Mouse (Mus musculus): ENCODE results near the gene Pars2. TPM values are rescaled to one million over a fixed set of nuclear protein-coding genes. Genes with fewer than 3 reads are reported as not detected.

The Pars2 gene
- polyA plus RNA-seq, 1 experiment from 2014 or later: 12.6 TPM

DNA sequence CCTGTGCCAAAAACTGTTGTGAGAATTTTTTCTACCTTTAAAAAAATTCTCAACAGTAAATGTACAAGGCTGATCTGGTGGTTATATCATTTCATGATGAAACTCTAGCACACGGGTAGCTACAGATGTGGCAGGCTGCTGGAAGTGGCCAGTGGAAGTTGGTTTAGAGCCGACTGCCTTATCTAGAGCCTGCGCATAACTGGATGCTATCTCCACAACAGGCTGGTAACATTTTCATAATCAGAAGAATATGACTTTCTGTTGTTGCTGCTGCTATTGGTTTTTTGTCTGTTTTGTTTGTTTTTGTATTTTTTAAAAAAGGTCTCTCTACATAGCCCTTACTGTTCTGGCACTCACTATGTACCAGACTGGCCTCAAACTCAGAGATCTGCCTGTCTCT is 1.7 kb downstream of the Pars2 start:
- H3K9me3 ChIP-seq (ENCODE audit: control insufficient read depth, low read length): no peaks in the 10 kb centered on the region
- WGBS: 95% methylated on average over 3 of the region's 3 CpGs

DNA sequence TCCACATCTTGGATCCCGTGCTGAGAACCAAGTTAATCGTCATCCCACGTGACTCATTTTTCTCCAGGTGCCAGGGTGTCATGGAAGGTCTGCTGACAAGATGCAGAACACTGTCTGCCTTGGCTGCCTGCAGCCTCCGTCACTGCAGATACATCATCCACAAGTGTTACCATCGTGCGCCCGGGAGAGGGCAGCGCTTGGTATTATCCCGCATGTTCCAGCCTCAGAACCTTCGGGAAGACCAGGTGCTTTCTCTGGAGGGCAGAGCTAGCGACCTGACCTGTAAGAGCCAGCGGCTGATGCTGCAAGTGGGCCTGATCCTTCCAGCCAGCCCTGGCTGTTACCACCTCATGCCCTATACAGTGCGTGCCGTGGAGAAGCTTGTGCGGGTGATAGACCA is 2.2 kb downstream of the Pars2 start:
- WGBS: 93% methylated on average over 15 of the region's 15 CpGs
- ATAC-seq: no peak
- H3K4me3 ChIP-seq (replicated peaks; ENCODE audit: low read length): no peak overlapping the region
- no peak overlapping the region for H3K27ac ChIP-seq (ENCODE audit: low read length)
- peaks cover 5% of the 10 kb centered on the region; the same call in 1 of the 2 replicates for H3K27me3 ChIP-seq (replicated peaks; ENCODE audit: control insufficient read depth, insufficient read depth, low read length)
- H3K9me3 ChIP-seq (ENCODE audit: control insufficient read depth, low read length): no peaks in the 10 kb centered on the region
- no peak overlapping the region for H3K9ac ChIP-seq (replicated peaks; ENCODE audit: low read depth, low read length)
- H3K4me2 ChIP-seq (ENCODE audit: low read length): no peak overlapping the region
- no peaks in the 10 kb centered on the region for H3K36me3 ChIP-seq (ENCODE audit: control insufficient read depth, insufficient read depth)
- H3K4me1 ChIP-seq (replicated peaks; ENCODE audit: control insufficient read depth, insufficient read depth, low read length): peaks cover 7% of the 10 kb centered on the region

More for the DNA sequence above, 1.7 kb downstream of the Pars2 start:
- Histone ChIP-seq H3K4me2 (ENCODE audit: low read length) (no peak overlapping the region), H3K4me1 (replicated peaks; ENCODE audit: control insufficient read depth, insufficient read depth, low read length) (peaks cover 7% of the 10 kb centered on the region), H3K36me3 (ENCODE audit: control insufficient read depth, insufficient read depth) (no peaks in the 10 kb centered on the region), H3K27ac (ENCODE audit: low read length) (no peak overlapping the region), H3K4me3 (replicated peaks; ENCODE audit: low read length) (no peak overlapping the region), H3K9ac (replicated peaks; ENCODE audit: low read depth, low read length) (no peak overlapping the region), H3K27me3 (replicated peaks; ENCODE audit: control insufficient read depth, insufficient read depth, low read length) (peaks cover 5% of the 10 kb centered on the region; the same call in 1 of the 2 replicates)
- ATAC-seq: no peak

DNA sequence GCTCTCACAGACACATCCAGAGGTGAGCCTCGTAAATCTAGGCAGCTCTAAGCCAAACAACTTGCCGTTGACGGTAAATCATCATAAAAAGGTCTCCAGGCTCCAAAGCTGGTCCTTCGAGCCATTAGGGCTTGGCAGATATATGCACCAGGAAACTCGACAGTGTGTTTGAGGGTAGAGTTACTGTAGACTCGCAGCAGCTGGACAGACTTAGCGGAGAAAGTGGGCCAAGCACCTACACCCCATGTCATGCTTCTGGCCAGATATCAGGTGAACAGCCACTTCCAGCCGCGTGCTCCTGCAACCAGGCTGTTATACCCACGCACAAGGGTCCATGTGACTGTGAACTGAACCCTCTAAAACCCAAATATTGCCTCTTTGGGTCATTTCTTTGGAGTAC is 4.8 kb downstream of the Pars2 start:
- Histone ChIP-seq H3K9me3 (ENCODE audit: control insufficient read depth, low read length) (no peaks in the 10 kb centered on the region), H3K9ac (replicated peaks; ENCODE audit: low read depth, low read length) (no peak overlapping the region), H3K4me3 (replicated peaks; ENCODE audit: low read length) (no peak overlapping the region), H3K4me1 (replicated peaks; ENCODE audit: control insufficient read depth, insufficient read depth, low read length) (peaks cover 7% of the 10 kb centered on the region), H3K27me3 (replicated peaks; ENCODE audit: control insufficient read depth, insufficient read depth, low read length) (no peaks in the 10 kb centered on the region), H3K4me2 (ENCODE audit: low read length) (no peak overlapping the region), H3K27ac (ENCODE audit: low read length) (no peak overlapping the region), H3K36me3 (ENCODE audit: control insufficient read depth, insufficient read depth) (no peaks in the 10 kb centered on the region)
- ATAC-seq: no peak
- 93% methylated on average over 10 of the region's 10 CpGs for WGBS

DNA sequence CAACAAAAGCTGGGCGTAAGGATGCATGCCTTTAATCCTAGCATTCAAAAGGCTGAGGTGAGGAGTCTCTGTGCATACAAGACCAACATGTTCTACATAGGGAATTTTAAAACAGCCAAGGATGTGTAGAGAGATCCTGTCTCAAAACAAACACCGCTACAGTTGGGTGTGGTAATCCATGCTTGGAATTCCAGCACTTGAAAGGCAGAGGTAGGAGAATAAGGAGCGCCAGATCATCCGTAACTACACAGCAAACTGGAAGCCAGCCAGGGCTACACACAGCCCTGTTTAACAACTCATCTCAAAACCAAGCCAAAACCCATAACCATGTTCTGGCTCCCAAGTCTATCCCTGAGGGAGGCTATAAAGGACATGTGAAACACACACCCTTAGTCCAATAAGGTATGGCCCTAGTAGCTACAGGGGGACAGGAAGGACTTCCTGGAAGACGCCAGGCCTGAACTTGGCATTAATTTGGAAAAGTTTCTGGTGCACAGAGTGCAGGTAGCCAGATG is 13.1 kb downstream of the Pars2 start:
- no peak for ATAC-seq
- Histone ChIP-seq H3K27ac (ENCODE audit: low read length) (no peak overlapping the region), H3K27me3 (replicated peaks; ENCODE audit: control insufficient read depth, insufficient read depth, low read length) (no peaks in the 10 kb centered on the region), H3K9me3 (ENCODE audit: control insufficient read depth, low read length) (no peaks in the 10 kb centered on the region), H3K36me3 (ENCODE audit: control insufficient read depth, insufficient read depth) (peaks cover 16% of the 10 kb centered on the region), H3K4me1 (replicated peaks; ENCODE audit: control insufficient read depth, insufficient read depth, low read length) (no peaks in the 10 kb centered on the region), H3K4me2 (ENCODE audit: low read length) (no peak overlapping the region), H3K9ac (replicated peaks; ENCODE audit: low read depth, low read length) (no peak overlapping the region), H3K4me3 (replicated peaks; ENCODE audit: low read length) (no peak overlapping the region)
- WGBS: 91% methylated on average over 5 of the region's 5 CpGs

DNA sequence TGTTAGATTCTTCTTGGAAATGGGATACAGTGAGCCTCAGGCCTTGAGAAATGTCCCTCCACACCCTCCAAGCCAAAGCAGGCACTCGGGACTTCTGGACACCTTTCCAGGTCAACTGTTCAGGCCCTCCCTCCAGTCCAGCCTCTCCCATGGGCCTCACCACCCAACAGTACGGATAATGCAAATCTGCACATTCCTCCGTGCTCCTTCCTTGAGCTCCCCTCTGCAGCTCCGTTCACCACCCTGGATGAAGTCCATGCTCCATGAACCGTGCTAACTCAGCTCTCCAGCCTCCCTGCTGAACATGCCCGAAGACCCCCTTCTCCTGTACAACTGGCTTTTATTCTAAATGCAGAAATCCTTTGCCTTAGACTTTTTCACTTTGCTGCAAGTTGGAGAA is 13.8 kb downstream of the Pars2 start:
- no peaks in the 10 kb centered on the region for H3K4me1 ChIP-seq (replicated peaks; ENCODE audit: control insufficient read depth, insufficient read depth, low read length)
- H3K4me2 ChIP-seq (ENCODE audit: low read length): no peak overlapping the region
- 91% methylated on average over 6 of the region's 6 CpGs for WGBS
- ATAC-seq: no peak
- no peak overlapping the region for H3K9ac ChIP-seq (replicated peaks; ENCODE audit: low read depth, low read length)
- no peak overlapping the region for H3K27ac ChIP-seq (ENCODE audit: low read length)
- no peak overlapping the region for H3K4me3 ChIP-seq (replicated peaks; ENCODE audit: low read length)
- H3K9me3 ChIP-seq (ENCODE audit: control insufficient read depth, low read length): no peaks in the 10 kb centered on the region
- H3K36me3 ChIP-seq (ENCODE audit: control insufficient read depth, insufficient read depth): peaks cover 19% of the 10 kb centered on the region
- H3K27me3 ChIP-seq (replicated peaks; ENCODE audit: control insufficient read depth, insufficient read depth, low read length): no peaks in the 10 kb centered on the region

DNA sequence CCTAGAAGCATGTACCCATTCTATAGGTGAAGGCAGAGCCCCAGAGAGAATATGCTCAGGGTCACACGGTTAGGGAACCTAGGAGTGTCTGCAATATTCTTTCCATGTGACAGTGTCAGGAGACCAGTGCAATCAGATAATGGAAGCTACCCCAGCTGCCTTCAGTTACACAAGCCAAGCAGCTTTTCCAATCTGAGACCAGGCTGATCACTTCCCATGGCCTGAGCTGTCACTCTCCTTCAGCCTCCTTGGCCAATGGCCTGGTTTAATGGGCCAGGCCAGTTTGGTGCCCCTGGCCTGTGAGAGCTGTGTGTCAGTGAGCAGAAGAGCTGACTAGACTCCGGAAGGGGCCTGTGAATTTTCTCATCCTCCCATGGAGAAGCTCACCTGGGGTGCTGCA is 14.4 kb downstream of the Pars2 start:
- no peak overlapping the region for H3K4me3 ChIP-seq (replicated peaks; ENCODE audit: low read length)
- no peak for ATAC-seq
- no peaks in the 10 kb centered on the region for H3K27me3 ChIP-seq (replicated peaks; ENCODE audit: control insufficient read depth, insufficient read depth, low read length)
- H3K9me3 ChIP-seq (ENCODE audit: control insufficient read depth, low read length): no peaks in the 10 kb centered on the region
- H3K4me1 ChIP-seq (replicated peaks; ENCODE audit: control insufficient read depth, insufficient read depth, low read length): no peaks in the 10 kb centered on the region
- H3K36me3 ChIP-seq (ENCODE audit: control insufficient read depth, insufficient read depth): peaks cover 25% of the 10 kb centered on the region
- no peak overlapping the region for H3K9ac ChIP-seq (replicated peaks; ENCODE audit: low read depth, low read length)
- no peak overlapping the region for H3K4me2 ChIP-seq (ENCODE audit: low read length)
- 96% methylated on average over 2 of the region's 2 CpGs for WGBS
- no peak overlapping the region for H3K27ac ChIP-seq (ENCODE audit: low read length)

DNA sequence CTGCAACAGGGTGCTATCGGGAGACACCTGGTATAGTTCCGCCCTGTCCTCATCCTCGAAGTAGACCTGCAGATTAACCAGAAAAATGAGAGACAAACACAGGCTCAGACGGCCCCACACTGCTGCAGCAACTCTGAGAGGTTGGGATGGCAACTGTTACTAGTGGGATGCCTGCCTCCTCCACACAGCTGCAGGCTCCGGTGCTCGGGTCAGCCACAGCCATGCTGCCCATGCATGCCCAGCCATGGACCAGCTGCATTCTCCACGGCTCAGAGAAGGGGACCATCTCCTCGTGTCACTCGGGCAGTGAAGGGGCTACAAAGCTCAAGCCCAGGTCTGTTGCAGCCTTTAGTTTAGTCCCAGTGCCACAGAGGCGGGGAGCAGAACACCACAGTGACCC is 14.8 kb downstream of the Pars2 start:
- Histone ChIP-seq H3K27me3 (replicated peaks; ENCODE audit: control insufficient read depth, insufficient read depth, low read length) (no peaks in the 10 kb centered on the region), H3K36me3 (ENCODE audit: control insufficient read depth, insufficient read depth) (peaks cover 28% of the 10 kb centered on the region), H3K9ac (replicated peaks; ENCODE audit: low read depth, low read length) (no peak overlapping the region), H3K4me3 (replicated peaks; ENCODE audit: low read length) (no peak overlapping the region), H3K4me2 (ENCODE audit: low read length) (no peak overlapping the region), H3K27ac (ENCODE audit: low read length) (no peak overlapping the region), H3K4me1 (replicated peaks; ENCODE audit: control insufficient read depth, insufficient read depth, low read length) (no peaks in the 10 kb centered on the region), H3K9me3 (ENCODE audit: control insufficient read depth, low read length) (no peaks in the 10 kb centered on the region)
- WGBS: 94% methylated on average over 10 of the region's 10 CpGs
- ATAC-seq: no peak

DNA sequence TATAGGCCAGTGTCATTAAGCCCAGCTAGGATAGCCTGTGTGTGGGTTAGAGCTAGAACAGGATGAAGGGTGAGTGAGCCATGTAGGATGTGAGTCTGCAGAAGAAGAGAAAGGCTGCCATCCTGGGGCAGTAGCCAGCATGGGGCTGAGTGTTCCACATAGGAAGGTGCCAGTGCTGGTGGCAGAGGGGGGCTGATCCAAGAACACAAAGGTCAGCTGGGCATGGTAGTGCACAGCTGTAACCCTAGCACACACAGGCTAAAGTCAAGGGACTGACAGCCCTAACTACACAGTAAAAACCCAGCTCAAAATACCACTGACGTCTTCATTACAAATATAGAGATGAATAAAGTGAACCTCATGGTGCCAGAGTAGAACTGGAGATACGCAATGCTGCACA is 15.7 kb downstream of the Pars2 start:
- Histone ChIP-seq H3K9ac (replicated peaks; ENCODE audit: low read depth, low read length) (no peak overlapping the region), H3K36me3 (ENCODE audit: control insufficient read depth, insufficient read depth) (peaks cover 31% of the 10 kb centered on the region), H3K27ac (ENCODE audit: low read length) (no peak overlapping the region), H3K27me3 (replicated peaks; ENCODE audit: control insufficient read depth, insufficient read depth, low read length) (no peaks in the 10 kb centered on the region), H3K4me3 (replicated peaks; ENCODE audit: low read length) (no peak overlapping the region), H3K4me1 (replicated peaks; ENCODE audit: control insufficient read depth, insufficient read depth, low read length) (no peaks in the 10 kb centered on the region), H3K9me3 (ENCODE audit: control insufficient read depth, low read length) (no peaks in the 10 kb centered on the region), H3K4me2 (ENCODE audit: low read length) (no peak overlapping the region)
- 96% methylated on average over 2 of the region's 2 CpGs for WGBS
- ATAC-seq: no peak

DNA sequence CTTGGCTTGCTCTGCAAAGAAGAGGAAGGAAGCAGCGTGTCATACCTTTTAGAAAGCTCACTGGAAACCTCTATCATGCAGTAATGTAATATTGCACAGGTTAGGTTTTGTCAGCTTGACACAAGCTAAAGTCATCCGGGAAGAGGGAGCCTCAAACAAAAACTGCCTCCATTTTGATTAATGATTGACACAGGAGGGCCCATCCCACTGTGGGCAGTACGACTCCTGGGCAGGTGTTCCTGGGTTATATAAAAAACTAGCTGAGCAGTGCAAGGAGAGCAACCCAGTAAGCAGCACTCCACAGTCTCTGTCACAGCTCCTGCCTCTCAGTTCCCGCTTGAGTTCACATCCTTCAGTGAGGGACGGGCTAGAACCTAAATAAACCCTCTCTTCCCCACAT is 25.9 kb downstream of the Pars2 start:
- WGBS: 94% methylated on average over 5 of the region's 5 CpGs

More for the DNA sequence above, 25.9 kb downstream of the Pars2 start:
- Histone ChIP-seq H3K27ac (ENCODE audit: low read length) (no peak overlapping the region), H3K4me3 (replicated peaks; ENCODE audit: low read length) (no peak overlapping the region), H3K4me2 (ENCODE audit: low read length) (no peak overlapping the region), H3K9me3 (ENCODE audit: control insufficient read depth, low read length) (no peaks in the 10 kb centered on the region), H3K9ac (replicated peaks; ENCODE audit: low read depth, low read length) (no peak overlapping the region), H3K4me1 (replicated peaks; ENCODE audit: control insufficient read depth, insufficient read depth, low read length) (peaks cover 8% of the 10 kb centered on the region), H3K36me3 (ENCODE audit: control insufficient read depth, insufficient read depth) (peaks cover 8% of the 10 kb centered on the region), H3K27me3 (replicated peaks; ENCODE audit: control insufficient read depth, insufficient read depth, low read length) (no peaks in the 10 kb centered on the region)
- no peak for ATAC-seq

Data from forebrain, embryonic 16.5 days (tissue).